Mouse (Mus musculus) ES-E14 (cell line): ENCODE results near the gene Rab19. TPM values are rescaled to one million over a fixed set of nuclear protein-coding genes. Genes with fewer than 3 reads are reported as not detected.
"Not testable (repeated sequence)": the region's sequence is repeated elsewhere in the genome, so short reads cannot be mapped to it uniquely, and the experiment has no call there.

Experiments used
- DNase-seq: peaks from one replicate; pipeline ENCODE4 v3.0.0-alpha.2; 2013; ENCODE audit warnings: low read depth, low spot score
- H3K27ac ChIP-seq: 2 replicates; pipeline ENCODE4 v1.5.1; 2012; ENCODE audit warnings: low read depth, mild to moderate bottlenecking, low read length, moderate library complexity, mixed read lengths; ENCODE audit not compliant: poor library complexity, insufficient read depth, severe bottlenecking
- H3K36me3 ChIP-seq: 2 replicates; pipeline ENCODE4 v1.6.1; 2012; ENCODE audit warnings: mild to moderate bottlenecking, low read length, moderate library complexity, mixed read lengths; ENCODE audit not compliant: control insufficient read depth, poor library complexity, insufficient read depth, severe bottlenecking
- H3K4me1 ChIP-seq, 2 experiments: fragments of 150-350 bp in 1 of 2; sonication (generic) in 1 of 2; 2 replicates each; pipeline ENCODE4 v1.6.1; 2012; ENCODE audit warnings: low read length in 2 of 2, mild to moderate bottlenecking in 1 of 2, mixed read lengths in 1 of 2; ENCODE audit not compliant: control insufficient read depth in 2 of 2, insufficient read depth in 2 of 2, poor library complexity in 1 of 2
- H3K4me3 ChIP-seq, 2 experiments: fragments of 150-350 bp in 1 of 2; sonication (generic) in 1 of 2; 2 replicates each; pipeline ENCODE4 v1.5.1; 2012; ENCODE audit warnings: low read length in 2 of 2, low read depth in 1 of 2, mild to moderate bottlenecking in 1 of 2, mixed read lengths in 1 of 2; ENCODE audit not compliant: insufficient read depth in 1 of 2, poor library complexity in 1 of 2, severe bottlenecking in 1 of 2
- H3K9ac ChIP-seq: 2 replicates; pipeline ENCODE4 v1.6.1; 2012; ENCODE audit warnings: low read depth, mild to moderate bottlenecking, low read length, mixed read lengths; ENCODE audit not compliant: poor library complexity, insufficient read depth, severe bottlenecking
- H3K9me3 ChIP-seq: fragments of 150-350 bp; sonication (generic); 2 replicates; pipeline ENCODE4 v1.6.1; 2012; ENCODE audit warnings: low read depth, mild to moderate bottlenecking, low read length; ENCODE audit not compliant: control insufficient read depth, insufficient read depth
- CHD2 ChIP-seq: IDR thresholded peaks from 2 replicates; pipeline ENCODE4 v1.6.1; 2014; ENCODE audit warnings: mild to moderate bottlenecking, low read depth, low read length, inconsistent platforms
- HCFC1 ChIP-seq: IDR thresholded peaks from 2 replicates; pipeline ENCODE4 v1.6.1; 2012; ENCODE audit warnings: low read length, inconsistent platforms, borderline replicate concordance; ENCODE audit not compliant: insufficient read depth
- MAFK ChIP-seq: IDR thresholded peaks from 2 replicates; pipeline ENCODE4 v1.6.1; 2014; ENCODE audit warnings: mild to moderate bottlenecking, low read depth, low read length, inconsistent platforms; ENCODE audit not compliant: insufficient read depth
- ZC3H11A ChIP-seq: IDR thresholded peaks from 2 replicates; pipeline ENCODE4 v1.6.1; 2012; ENCODE audit warnings: low read depth, mild to moderate bottlenecking, inconsistent platforms, low read length, borderline replicate concordance
- in situ Hi-C, 2 experiments: fragments of 600-800 bp; cut with MboI; formaldehyde crosslinking; loops; one replicate each; pipeline ENCODE4 v1.15.1; 2025; ENCODE audit warnings: low sequenced_read_pairs in 2 of 2, inconsistent platforms in 1 of 2; ENCODE audit not compliant: unreplicated experiment in 2 of 2
- total RNA-seq: library from RNA; depleted of rRNA; stranded (reverse); fragments of 300-350 nt; gene quantifications from 2 replicates; pipeline ENCODE4 v1.2.3, GENCODE M21; 2012

Rab19 gene
- total RNA-seq, 1 experiment = 0.62 TPM

DNA sequence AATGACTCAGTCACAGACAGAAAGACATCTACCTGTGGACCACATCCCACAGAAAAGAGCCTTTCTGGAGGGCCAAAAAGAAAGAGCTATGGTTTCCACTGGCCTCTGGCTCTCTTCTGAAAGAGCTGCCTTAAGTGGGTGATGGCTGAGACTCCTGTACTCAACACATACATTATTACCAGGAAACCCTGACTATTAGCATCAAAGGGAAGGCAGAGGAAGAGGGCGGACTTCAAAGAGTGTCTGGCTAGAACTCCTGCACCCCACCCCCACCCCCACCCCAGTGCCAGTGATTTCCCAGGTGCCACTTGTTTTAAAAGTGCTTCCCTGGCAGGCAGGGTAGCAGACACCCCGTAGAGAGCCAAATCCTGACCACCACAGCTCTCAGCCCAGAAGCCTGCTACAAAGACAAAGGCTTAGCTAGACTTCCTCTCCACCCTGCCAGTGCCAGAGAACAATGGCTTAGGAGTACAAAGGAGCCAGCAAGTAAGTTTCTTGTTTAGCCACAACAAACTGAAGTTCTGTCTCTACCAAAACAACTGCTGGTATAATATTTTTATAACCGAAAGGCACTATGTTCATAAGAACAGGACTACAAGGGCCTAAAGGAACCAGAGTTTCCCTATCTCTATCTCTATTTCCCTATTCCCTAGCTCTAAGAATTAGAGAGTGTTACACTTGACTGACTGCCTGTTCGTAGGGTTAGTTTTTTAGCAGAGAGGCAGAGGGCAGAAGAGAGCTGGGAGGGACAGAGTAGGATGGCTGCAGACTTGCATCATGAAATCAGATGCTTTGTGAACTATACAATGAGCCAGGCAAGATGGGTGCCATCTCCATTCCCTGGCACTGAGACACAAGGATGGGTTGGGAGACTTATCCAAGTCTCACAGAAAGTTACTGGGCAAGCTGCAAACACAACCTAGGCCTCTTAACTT lies 32.8 kb upstream of the Rab19 start:
- H3K27ac ChIP-seq = peak overlapping the region; percentile 92
- no peak overlapping the region for H3K4me3 ChIP-seq
- peak; percentile 69 for DNase-seq
- TF ChIP-seq CHD2 = no peak
- peaks cover 45% of the 10 kb centered on the region for H3K36me3 ChIP-seq
- peaks cover 17 to 19% of the 10 kb centered on the region in 2 experiments for H3K4me1 ChIP-seq
- peak overlapping the region; percentile 9; the same call in 1 of the 2 replicates for H3K9ac ChIP-seq
- in situ Hi-C loops = no loop called here
- H3K9me3 ChIP-seq = no peaks in the 10 kb centered on the region

DNA sequence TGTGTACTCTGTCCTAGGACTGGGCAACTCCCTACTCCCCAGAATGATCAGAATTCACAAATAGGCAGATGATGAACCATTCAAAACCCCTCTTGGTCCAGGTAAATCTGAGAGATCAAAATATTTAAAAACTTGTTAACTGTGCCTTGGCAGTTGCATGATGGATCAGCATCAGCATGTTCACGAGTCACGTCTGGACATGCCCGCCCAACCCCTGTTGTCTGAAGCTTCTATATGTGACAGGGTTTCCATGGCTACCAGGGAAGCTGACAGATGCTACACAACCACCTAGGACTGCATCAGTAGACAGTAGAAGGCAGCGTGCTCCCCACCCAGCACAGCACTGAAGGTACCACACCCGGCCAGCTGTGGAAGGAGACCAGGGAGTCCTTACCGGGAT lies 32.0 kb upstream of the Rab19 start:
- Histone ChIP-seq H3K36me3 (peaks cover 41% of the 10 kb centered on the region), H3K4me1 (peaks cover 17 to 19% of the 10 kb centered on the region in 2 experiments), H3K27ac (peak overlapping the region; percentile 92), H3K4me3 (no peak overlapping the region), H3K9me3 (no peaks in the 10 kb centered on the region), H3K9ac (peak overlapping the region; percentile 9; the same call in 1 of the 2 replicates)
- peak; percentile 41 for DNase-seq
- TF ChIP-seq CHD2 = no peak
- no peak for TF ChIP-seq MAFK
- TF ChIP-seq ZC3H11A = no peak
- no peak for TF ChIP-seq HCFC1
- in situ Hi-C loops = no loop called here

DNA sequence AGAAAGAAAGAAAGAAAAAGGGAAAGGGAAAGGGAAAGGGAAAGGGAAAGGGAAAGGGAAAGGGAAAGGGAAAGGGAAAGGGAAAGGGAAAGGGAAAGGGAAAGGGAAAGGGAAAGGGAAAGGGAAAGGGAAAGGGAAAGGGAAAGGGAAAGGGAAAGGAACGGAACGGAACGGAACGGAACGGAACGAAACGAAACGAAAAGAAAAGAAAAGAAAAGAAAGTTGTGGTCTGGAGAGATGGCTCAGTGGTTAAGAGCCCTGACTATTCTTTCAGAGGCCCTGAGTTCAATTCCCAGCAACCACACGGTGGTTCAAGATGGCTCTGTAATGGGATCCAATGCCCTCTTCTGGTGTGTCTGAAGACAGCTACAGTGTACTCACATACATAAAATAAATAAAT lies 21.8 kb upstream of the Rab19 start:
- H3K4me3 ChIP-seq, H3K27ac ChIP-seq, H3K9me3 ChIP-seq, H3K4me1 ChIP-seq, H3K9ac ChIP-seq, in situ Hi-C loops, DNase-seq: not testable (repeated sequence)
- TF ChIP-seq MAFK = 0 out of 2 replicates have a peak, but pooled peaks have one; percentile 11
- H3K36me3 ChIP-seq = peaks cover 33% of the 10 kb centered on the region

DNA sequence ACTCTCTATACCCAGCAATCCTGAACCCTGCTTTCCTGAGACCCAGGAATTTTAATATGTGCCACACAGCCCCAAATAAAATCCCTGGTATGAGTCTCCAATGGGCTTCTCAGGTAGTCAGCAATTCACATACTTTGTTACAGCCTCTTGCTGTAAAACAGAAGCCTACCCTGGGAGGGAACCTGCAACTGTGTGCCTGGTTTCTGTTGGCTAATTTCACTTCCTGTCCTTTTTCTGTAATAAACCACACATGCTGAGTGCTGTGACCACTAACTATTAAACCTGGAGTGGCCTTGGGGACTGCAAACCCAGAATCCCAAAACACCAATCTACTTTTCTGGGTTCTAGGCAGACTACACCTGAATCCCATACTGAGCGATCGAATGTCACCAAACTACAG lies 18.3 kb upstream of the Rab19 start:
- in situ Hi-C loops = no loop called here
- no peak overlapping the region for H3K4me3 ChIP-seq

DNA sequence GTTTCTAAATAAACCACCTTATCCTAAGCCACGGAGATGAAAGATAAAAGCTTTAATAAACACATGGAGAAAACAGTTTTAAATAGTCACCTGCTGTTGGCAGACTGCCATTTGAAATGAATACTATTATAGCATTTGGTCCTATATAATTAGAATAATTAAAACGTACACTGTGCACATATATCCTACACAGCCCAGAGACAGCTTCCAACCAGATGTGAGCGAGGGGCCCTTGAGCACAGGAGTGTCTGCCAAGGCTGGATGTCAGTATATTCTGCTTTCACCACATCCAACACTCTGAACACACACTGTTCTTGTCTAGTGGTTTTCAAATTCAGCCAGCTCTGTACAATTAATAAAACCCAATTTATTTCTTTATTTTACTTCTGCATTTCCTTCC lies 11.3 kb upstream of the Rab19 start:
- TF ChIP-seq ZC3H11A = no peak
- Histone ChIP-seq H3K9me3 (no peaks in the 10 kb centered on the region), H3K4me1 (peaks cover 0 to 12% of the 10 kb centered on the region in 2 experiments; a peak in 1 of 4 replicates), H3K36me3 (peaks cover 19% of the 10 kb centered on the region), H3K4me3 (no peak overlapping the region), H3K9ac (no peak overlapping the region), H3K27ac (no peak overlapping the region)
- in situ Hi-C loops = no loop called here
- no peak for DNase-seq

More for the DNA sequence above, 18.3 kb upstream of the Rab19 start:
- TF ChIP-seq CHD2 = no peak
- no peak for TF ChIP-seq ZC3H11A
- Histone ChIP-seq H3K9ac (no peak overlapping the region), H3K36me3 (peaks cover 17% of the 10 kb centered on the region), H3K4me1 (no peaks in the 10 kb centered on the region), H3K27ac (no peak overlapping the region), H3K9me3 (no peaks in the 10 kb centered on the region)
- no peak for DNase-seq
